Mouse (Mus musculus): ENCODE measurements around the gene Gast.
A peak's percentile ranks its signal among the peaks of the same experiment; 100 is the strongest.

The Gast gene

GRCm38 (mm10) chr11:100362209-100362978, 28.2 kb downstream of the Gast start:
- peak; percentile 91 to 92 for DNase-seq

- peak; percentile 85 to 90 for DNase-seq
These were observed 28.9 kb downstream of the Gast start for GRCm38 (mm10) chr11:100362979-100363562.

- DNase-seq: no peak
These were observed 34.9 kb downstream of the Gast start for GRCm38 (mm10) chr11:100369145-100369544.

- peak in 1 of 2 experiments; percentile 46 for DNase-seq
These were observed 35.6 kb downstream of the Gast start for GRCm38 (mm10) chr11:100369822-100370221.

GRCm38 (mm10) chr11:100371981-100372558, 37.9 kb downstream of the Gast start:
- no peak for DNase-seq

- DNase-seq: no peak
These were observed 40.9 kb downstream of the Gast start for GRCm38 (mm10) chr11:100375127-100375526.

- no peak for DNase-seq
These were observed 41.8 kb downstream of the Gast start for GRCm38 (mm10) chr11:100376005-100376404.

GRCm38 (mm10) chr11:100376746-100377389, 42.7 kb downstream of the Gast start:
- no peak for DNase-seq

GRCm38 (mm10) chr11:100377989-100378388, 43.8 kb downstream of the Gast start:
- DNase-seq: no peak

- DNase-seq: no peak
These were observed 44.2 kb downstream of the Gast start for GRCm38 (mm10) chr11:100378446-100378845.

- DNase-seq: no peak
These were observed 45.1 kb downstream of the Gast start for GRCm38 (mm10) chr11:100379311-100379710.

GRCm38 (mm10) chr11:100382682-100383081, 48.5 kb downstream of the Gast start:
- DNase-seq: no peak

- DNase-seq: no peak
These were observed 50.8 kb downstream of the Gast start for GRCm38 (mm10) chr11:100385016-100385415.

GRCm38 (mm10) chr11:100386586-100386985, 52.4 kb downstream of the Gast start:
- no peak for DNase-seq
